Mouse (Mus musculus) liver, embryonic 13.5 days (tissue): ENCODE measurements around the gene Fggy. TPM values are rescaled to one million over a fixed set of nuclear protein-coding genes. Genes with fewer than 3 reads are reported as not detected.

Experiments used
- ATAC-seq: fragments of 200-750 bp; cut with Nextera tagmentation; 2 replicates; pipeline ENCODE4 v1.8.0; 2017; ENCODE audit warnings: low read depth, mild to moderate bottlenecking, moderate number of reproducible peaks, moderate library complexity
- DNase-seq: peaks from one replicate; pipeline ENCODE4 v3.0.0; 2022
- H3K27ac ChIP-seq: fragments of 300-500 bp; sonication (generic); 2 replicates; pipeline ENCODE4 v1.5.1; 2015; ENCODE audit warnings: moderate library complexity, mild to moderate bottlenecking, inconsistent platforms
- H3K27me3 ChIP-seq: fragments of 300-500 bp; sonication (generic); 2 replicates; pipeline ENCODE4 v1.6.1; 2015; ENCODE audit warnings: mild to moderate bottlenecking, inconsistent platforms
- H3K36me3 ChIP-seq: fragments of 300-500 bp; sonication (generic); 2 replicates; pipeline ENCODE4 v1.6.1; 2015; ENCODE audit warnings: mild to moderate bottlenecking, inconsistent platforms
- H3K4me1 ChIP-seq: fragments of 300-500 bp; sonication (generic); replicated peaks from 2 replicates; pipeline ENCODE4 v1.6.1; 2015; ENCODE audit warnings: inconsistent platforms
- H3K4me2 ChIP-seq: fragments of 300-500 bp; sonication (generic); 2 replicates; pipeline ENCODE4 v1.6.1; 2015; ENCODE audit warnings: inconsistent platforms, mild to moderate bottlenecking, moderate library complexity
- H3K4me3 ChIP-seq: fragments of 300-500 bp; sonication (generic); replicated peaks from 2 replicates; pipeline ENCODE4 v1.5.1; 2015; ENCODE audit warnings: mild to moderate bottlenecking, inconsistent platforms
- H3K9ac ChIP-seq: fragments of 300-500 bp; sonication (generic); 2 replicates; pipeline ENCODE4 v1.6.1; 2015; ENCODE audit warnings: mild to moderate bottlenecking, inconsistent platforms
- H3K9me3 ChIP-seq: fragments of 300-500 bp; sonication (generic); replicated peaks from 2 replicates; pipeline ENCODE4 v1.6.1; 2016; ENCODE audit warnings: inconsistent platforms
- WGBS: fragments of 180-500 bp; shearing (Covaris S2); methylation state at CpG from one replicate; pipeline ENCODE4 v1.1.7; 2015; ENCODE audit not compliant: insufficient replicate concordance; 5-methylcytosine and 5-hydroxymethylcytosine counted together
- polyA plus RNA-seq: library from polyadenylated mRNA; unstranded; fragments of >200 nt; fragmentation: Nextera tagmentation; extraction: Ambion mirVana; gene quantifications from 2 replicates; pipeline ENCODE4 v1.2.1, GENCODE M21; 2015

The Fggy gene
- polyA plus RNA-seq, 1 experiment from 2014 or later, result 13.9 TPM

DNA sequence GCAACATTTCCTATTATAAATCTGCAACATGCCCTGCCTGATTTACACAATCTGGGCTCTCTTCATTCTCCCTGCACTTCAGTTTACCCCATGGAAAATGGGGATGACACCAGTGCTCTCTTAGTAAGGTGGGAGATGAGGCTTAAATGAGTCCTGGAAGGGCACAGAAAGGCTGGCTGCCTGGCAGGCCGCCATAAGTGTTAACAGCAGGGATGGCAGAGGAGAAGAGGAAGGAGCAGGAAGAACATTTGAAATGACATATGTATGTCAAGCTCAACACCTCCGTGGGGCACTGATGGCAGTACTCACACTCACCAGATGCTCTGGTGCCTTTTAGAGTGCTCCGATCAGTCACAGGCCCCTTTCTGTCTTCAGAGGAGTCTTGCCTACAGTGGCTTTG, 308.6 kb downstream of the Fggy start:
- Histone ChIP-seq H3K4me3 (no peak overlapping the region), H3K9ac (no peak overlapping the region), H3K27me3 (no peaks in the 10 kb centered on the region), H3K4me2 (no peak overlapping the region), H3K27ac (no peak overlapping the region), H3K36me3 (no peaks in the 10 kb centered on the region), H3K9me3 (no peaks in the 10 kb centered on the region), H3K4me1 (0 out of 2 replicates have a peak, but pooled peaks cover 3% of the 10 kb centered on the region)
- WGBS, result 59% methylated on average over 3 of the region's 3 CpGs
- DNase-seq (no peak), ATAC-seq (no peak)

DNA sequence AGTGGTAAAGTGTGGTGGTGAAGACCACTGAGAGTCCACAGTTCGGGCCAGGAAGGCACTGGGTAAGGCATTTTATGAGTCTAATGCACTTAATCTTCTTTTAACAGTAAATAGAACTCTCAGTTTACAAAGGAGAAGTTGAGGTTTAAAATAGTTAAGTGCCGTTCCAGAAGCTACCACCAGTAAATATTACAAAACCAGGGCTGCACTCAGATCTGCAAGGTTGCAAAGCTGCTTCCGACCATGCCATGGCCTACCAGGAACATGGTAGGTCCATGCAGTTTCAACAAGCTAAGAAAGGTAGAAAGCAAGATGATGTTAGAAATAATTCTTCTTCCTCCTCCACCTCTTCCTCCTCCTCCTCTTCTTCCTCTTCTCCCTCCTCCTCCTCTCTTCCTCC, 309.8 kb downstream of the Fggy start:
- ATAC-seq, result no peak
- DNase-seq, result no peak
- Histone ChIP-seq H3K9ac (no peak overlapping the region), H3K27ac (no peak overlapping the region), H3K4me2 (no peak overlapping the region), H3K27me3 (no peaks in the 10 kb centered on the region), H3K4me3 (no peak overlapping the region), H3K4me1 (0 out of 2 replicates have a peak, but pooled peaks cover 3% of the 10 kb centered on the region), H3K36me3 (no peaks in the 10 kb centered on the region), H3K9me3 (no peaks in the 10 kb centered on the region)
- WGBS, result 58% methylated on average over 3 of the region's 3 CpGs

- no peak for ATAC-seq
- no peaks in the 10 kb centered on the region for H3K27me3 ChIP-seq
- no peaks in the 10 kb centered on the region for H3K9me3 ChIP-seq
- 0 out of 2 replicates have a peak, but pooled peaks cover 1% of the 10 kb centered on the region for H3K4me1 ChIP-seq
- H3K4me3 ChIP-seq, result no peak overlapping the region
- 59% methylated on average over 6 of the region's 6 CpGs for WGBS
- no peak overlapping the region for H3K27ac ChIP-seq
- no peak for DNase-seq
- H3K9ac ChIP-seq, result no peak overlapping the region
- no peak overlapping the region for H3K4me2 ChIP-seq
- no peaks in the 10 kb centered on the region for H3K36me3 ChIP-seq
Observed at GRCm38 (mm10) chr4:95868348-95868747, 311.0 kb downstream of the Fggy start.

- WGBS, result 27% methylated on average over 6 of the region's 6 CpGs
- Histone ChIP-seq H3K4me2 (no peak overlapping the region), H3K4me1 (no peaks in the 10 kb centered on the region), H3K9ac (no peak overlapping the region), H3K4me3 (no peak overlapping the region), H3K27ac (no peak overlapping the region), H3K9me3 (no peaks in the 10 kb centered on the region), H3K27me3 (no peaks in the 10 kb centered on the region), H3K36me3 (no peaks in the 10 kb centered on the region)
- no peak for DNase-seq
- ATAC-seq, result no peak
Observed at GRCm38 (mm10) chr4:95871216-95871881, 314.0 kb downstream of the Fggy start.

GRCm38 (mm10) chr4:95875896-95876295, 318.6 kb downstream of the Fggy start:
- Histone ChIP-seq H3K27me3 (no peaks in the 10 kb centered on the region), H3K4me2 (no peak overlapping the region), H3K4me1 (no peaks in the 10 kb centered on the region), H3K9ac (no peak overlapping the region), H3K4me3 (no peak overlapping the region), H3K27ac (no peak overlapping the region), H3K36me3 (no peaks in the 10 kb centered on the region), H3K9me3 (no peaks in the 10 kb centered on the region)
- DNase-seq, result no peak
- no peak for ATAC-seq
- 65% methylated on average over 4 of the region's 4 CpGs for WGBS

DNA sequence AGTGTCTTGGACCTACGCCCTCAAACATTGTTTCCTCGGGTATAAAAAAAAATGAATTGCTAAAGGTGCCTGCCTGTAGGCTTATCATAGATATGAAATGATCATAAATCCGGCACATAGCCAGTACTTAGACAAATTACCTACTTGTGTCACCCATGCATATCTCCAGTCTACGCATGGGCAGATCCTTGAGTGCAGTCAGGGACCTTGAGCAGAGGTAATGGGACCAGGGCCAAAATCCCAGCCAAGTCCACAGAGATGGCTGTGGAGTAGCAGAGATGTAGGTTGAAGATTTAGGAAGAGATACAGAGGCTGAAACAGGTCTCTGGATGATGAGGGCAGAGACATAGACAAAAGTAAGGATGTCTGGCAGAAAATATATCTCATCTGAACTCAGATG, 320.1 kb downstream of the Fggy start:
- H3K27me3 ChIP-seq, result no peaks in the 10 kb centered on the region
- no peak overlapping the region for H3K4me3 ChIP-seq
- no peaks in the 10 kb centered on the region for H3K4me1 ChIP-seq
- ATAC-seq (no peak), DNase-seq (no peak)
- WGBS, result 68% methylated on average over 4 of the region's 4 CpGs
- no peak overlapping the region for H3K27ac ChIP-seq
- no peak overlapping the region for H3K9ac ChIP-seq
- no peak overlapping the region for H3K4me2 ChIP-seq
- H3K36me3 ChIP-seq, result no peaks in the 10 kb centered on the region
- H3K9me3 ChIP-seq, result no peaks in the 10 kb centered on the region

GRCm38 (mm10) chr4:95881751-95882350, 324.5 kb downstream of the Fggy start:
- ATAC-seq, result no peak
- no peak for DNase-seq
- Histone ChIP-seq H3K4me3 (no peak overlapping the region), H3K9ac (no peak overlapping the region), H3K4me2 (no peak overlapping the region), H3K27me3 (no peaks in the 10 kb centered on the region), H3K36me3 (no peaks in the 10 kb centered on the region), H3K27ac (no peak overlapping the region), H3K9me3 (no peaks in the 10 kb centered on the region), H3K4me1 (no peaks in the 10 kb centered on the region)
- 50% methylated on average over 4 of the region's 4 CpGs for WGBS

DNA sequence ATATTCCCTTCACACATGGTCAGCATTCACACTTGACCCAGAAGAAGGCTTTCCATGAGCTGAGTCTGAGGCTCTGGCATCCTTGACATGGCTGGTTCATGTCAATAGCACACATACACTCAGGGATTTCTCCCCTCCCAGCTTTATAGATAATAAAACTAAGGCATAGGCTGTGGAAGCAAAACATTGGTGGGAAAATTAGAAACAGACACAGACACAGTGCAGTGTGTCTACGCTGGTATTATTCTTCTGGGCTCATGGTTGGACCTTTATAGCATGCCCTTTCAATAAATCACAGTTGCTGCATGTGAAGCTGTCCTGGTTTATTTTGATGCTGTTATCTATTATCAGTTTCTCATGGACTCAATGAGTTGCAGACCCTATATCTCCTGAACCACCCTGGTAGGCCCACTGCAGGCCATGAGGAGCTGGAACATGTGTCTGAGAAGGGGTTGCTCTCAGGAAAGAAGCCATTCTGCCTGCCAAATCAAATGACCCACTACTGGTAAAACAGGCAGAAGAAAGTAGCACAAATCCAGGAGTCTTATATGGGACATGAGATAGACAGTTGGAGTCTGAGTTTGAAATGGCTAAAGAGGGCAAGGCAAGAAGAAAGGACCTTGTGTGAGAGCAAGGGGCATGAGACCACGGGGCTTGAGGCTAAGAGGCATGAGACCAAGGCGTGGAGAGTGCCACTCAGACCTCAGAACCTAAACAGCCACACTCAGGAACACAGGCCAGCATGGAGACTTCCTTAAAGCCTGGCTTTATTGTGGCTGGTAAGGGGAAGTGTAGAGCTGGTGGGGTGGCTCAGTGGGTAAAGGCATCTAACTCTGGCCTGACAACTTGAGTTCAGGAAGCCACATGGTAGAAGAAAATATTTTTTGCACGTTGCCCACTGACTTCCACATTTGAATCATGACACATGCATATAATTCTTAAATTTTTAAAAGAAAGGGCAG, 327.2 kb downstream of the Fggy start:
- Histone ChIP-seq H3K9ac (no peak overlapping the region), H3K27me3 (no peaks in the 10 kb centered on the region), H3K36me3 (no peaks in the 10 kb centered on the region), H3K4me2 (no peak overlapping the region), H3K9me3 (no peaks in the 10 kb centered on the region), H3K27ac (no peak overlapping the region), H3K4me1 (no peaks in the 10 kb centered on the region), H3K4me3 (no peak overlapping the region)
- ATAC-seq (no peak), DNase-seq (no peak)
- WGBS, result 32% methylated on average over 4 of the region's 4 CpGs

DNA sequence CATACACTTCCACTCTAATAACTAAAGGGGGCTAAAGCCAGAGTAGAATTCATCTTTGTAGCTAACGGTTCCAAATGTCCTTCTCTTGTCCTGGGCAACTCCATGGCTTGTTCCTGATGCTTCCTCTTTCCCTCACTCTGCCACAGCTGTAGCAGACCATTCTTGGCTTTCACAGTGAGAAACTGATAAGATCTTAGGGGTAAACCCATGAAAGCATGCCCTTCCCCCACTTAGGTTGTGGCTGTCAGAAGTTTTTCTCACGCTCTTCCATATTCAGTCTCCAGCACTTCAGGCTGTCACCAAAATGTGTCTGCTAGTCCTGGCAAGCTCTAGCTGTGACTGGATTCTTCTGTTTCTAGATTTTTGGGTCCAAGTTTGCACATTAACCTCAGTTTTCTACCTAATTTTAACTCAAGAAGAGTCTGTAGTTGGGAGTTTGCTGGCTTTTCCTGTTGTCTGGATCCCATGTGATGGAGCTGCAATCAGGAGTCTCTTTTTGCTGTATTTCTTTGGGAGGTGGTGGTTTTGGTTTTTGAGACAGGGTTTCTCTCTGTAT, 338.0 kb downstream of the Fggy start:
- Histone ChIP-seq H3K27me3 (no peaks in the 10 kb centered on the region), H3K9ac (no peak overlapping the region), H3K4me1 (no peaks in the 10 kb centered on the region), H3K36me3 (no peaks in the 10 kb centered on the region), H3K27ac (no peak overlapping the region), H3K4me2 (no peak overlapping the region), H3K9me3 (no peaks in the 10 kb centered on the region), H3K4me3 (no peak overlapping the region)
- 40% methylated on average over 2 of the region's 2 CpGs for WGBS
- ATAC-seq, result no peak
- DNase-seq, result no peak

DNA sequence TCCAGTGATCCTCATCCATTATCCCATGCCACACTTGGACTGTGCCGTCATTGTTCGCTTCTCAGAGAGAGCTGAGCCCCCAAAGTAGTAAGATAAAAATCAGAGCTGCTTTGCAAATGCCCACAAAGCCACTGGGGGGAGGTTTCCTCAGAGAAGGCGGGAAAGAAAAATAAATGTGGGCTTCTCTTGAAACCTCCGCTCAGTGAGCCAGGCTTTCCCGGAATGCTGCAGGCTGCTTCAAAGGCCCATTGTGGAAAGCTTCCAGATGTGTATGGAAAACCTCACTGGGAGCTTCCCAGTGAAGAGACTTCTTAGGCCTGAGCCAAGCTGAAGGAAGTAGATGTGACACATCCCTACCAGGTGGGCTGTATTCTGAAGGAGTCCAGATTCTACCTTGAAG, 339.3 kb downstream of the Fggy start:
- H3K27me3 ChIP-seq, result no peaks in the 10 kb centered on the region
- H3K9ac ChIP-seq, result no peak overlapping the region
- ATAC-seq, result no peak
- no peaks in the 10 kb centered on the region for H3K9me3 ChIP-seq
- no peak overlapping the region for H3K4me2 ChIP-seq
- H3K4me1 ChIP-seq, result no peaks in the 10 kb centered on the region
- H3K36me3 ChIP-seq, result no peaks in the 10 kb centered on the region
- no peak for DNase-seq
- H3K4me3 ChIP-seq, result no peak overlapping the region
- 48% methylated on average over 5 of the region's 5 CpGs for WGBS
- no peak overlapping the region for H3K27ac ChIP-seq

- Histone ChIP-seq H3K4me2 (no peak overlapping the region), H3K4me3 (no peak overlapping the region), H3K9ac (no peak overlapping the region), H3K36me3 (no peaks in the 10 kb centered on the region), H3K4me1 (no peaks in the 10 kb centered on the region), H3K27ac (no peak overlapping the region), H3K27me3 (no peaks in the 10 kb centered on the region), H3K9me3 (no peaks in the 10 kb centered on the region)
- no peak for DNase-seq
- 65% methylated on average over 7 of the region's 7 CpGs for WGBS
- ATAC-seq, result no peak
Observed at GRCm38 (mm10) chr4:95897236-95897874, 340.0 kb downstream of the Fggy start.
